Mouse (Mus musculus): ENCODE data around the gene Eif4e2.

Gene Eif4e2

DNA sequence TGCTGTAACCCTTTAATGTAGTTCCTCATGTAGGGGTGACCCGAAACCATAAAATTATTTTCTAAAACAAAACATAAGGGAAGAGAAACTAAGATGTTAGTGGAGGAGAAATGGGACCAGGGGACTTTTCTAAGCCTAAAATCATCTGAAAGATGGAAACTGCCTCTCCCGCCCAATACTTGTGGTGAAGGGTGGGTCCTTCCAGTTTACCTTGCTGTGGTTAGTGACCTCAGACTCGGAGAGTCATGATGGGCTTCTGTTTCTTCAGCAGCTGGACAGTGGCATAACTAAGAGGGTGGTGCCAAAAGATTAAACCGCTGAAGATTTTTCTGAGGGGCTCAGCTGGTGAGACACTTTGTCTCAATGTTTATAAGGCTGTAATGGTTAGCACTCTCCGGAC lies 66.6 kb downstream of the Eif4e2 start:
- in situ Hi-C loops (cut with MboI; ENCODE audit: unreplicated experiment in 2 of 2) = no loop called here

DNA sequence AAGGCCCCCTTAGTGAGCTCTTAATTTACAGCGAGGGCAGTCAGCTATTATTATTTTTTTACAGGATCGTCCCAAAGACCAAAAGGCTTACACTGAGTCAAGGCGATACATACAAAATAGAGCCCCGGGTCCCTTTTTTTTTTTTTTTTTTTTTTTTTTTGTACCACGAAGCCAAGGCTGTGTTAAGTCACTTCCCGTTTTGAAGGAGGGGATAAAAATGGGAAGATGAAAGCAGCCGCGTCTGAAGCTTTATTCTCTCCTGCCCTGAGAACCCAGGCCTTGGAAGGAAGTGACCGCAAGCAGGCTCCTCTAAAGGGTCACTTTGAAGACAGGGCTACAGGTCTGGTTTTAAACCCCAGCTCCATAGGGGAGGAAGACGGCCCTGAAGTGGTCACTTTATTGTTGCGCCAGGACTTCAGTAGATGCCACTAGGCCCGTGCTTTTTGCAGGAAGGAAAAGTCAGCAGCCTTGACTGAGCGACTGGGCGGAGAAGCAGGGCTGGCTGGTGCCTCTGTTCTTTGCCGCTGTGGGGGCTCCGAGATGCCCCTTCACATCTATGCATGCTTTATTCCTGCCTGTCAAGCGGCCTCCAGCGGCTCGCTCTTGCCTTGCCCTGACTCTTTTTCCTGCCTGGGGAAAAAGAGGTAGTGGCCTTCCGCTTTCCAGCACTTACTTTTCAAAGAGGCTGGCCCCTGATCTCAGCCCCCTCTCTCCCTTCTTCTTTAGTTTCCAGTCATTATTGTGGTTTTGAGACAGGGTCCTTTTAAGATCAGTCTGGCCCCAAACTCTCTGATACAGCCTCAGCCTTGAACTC lies 68.1 kb downstream of the Eif4e2 start:
- in situ Hi-C loops (cut with MboI; ENCODE audit: unreplicated experiment in 2 of 2) = no loop called here

DNA sequence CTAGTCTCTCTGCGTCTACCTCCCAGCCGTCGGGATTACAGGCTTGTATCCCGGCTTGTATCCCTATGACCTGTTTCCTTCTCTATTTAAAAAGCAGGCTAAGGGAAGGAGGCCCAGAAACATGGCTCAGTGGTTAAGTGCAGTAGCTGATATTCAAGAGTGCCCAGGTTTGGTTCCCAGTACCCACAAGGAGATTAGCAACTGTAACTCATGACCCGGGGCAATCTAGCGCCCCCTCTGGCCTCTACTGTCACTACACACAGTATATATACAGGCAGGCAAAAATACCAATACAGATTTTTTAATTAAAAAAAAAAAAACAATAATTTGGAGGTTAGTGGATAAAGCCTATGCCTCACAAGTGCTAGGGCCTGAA lies 68.7 kb downstream of the Eif4e2 start:
- in situ Hi-C loops (cut with MboI; ENCODE audit: unreplicated experiment in 2 of 2) = no loop called here

DNA sequence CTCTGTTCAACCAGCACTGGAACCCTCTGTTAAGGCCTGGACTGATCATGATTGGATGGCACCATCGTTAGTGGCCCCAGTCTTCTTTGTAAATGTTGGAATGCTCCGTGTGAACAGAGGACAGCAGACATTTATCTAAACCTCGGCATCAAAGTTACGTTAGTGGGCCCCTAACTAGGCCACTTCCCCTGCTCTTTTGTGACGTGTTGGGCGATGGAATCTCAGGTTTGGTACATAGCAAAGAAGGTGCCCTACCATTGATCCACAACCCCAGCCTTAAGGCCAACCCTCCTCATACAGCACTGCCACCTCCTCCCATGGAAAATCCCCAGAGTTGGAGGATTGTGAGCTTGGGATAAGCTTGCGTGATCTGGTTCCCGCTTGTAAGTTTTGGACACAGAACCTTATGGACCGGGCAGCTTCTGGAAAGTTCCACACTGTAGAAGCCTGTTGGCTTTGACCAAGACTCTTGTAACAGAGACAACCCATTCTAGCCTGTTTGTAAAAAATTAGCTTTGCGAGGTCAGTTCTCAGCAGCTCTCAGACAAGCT lies 69.8 kb downstream of the Eif4e2 start:
- in situ Hi-C loops (cut with MboI; ENCODE audit: unreplicated experiment in 2 of 2) = no loop called here

DNA sequence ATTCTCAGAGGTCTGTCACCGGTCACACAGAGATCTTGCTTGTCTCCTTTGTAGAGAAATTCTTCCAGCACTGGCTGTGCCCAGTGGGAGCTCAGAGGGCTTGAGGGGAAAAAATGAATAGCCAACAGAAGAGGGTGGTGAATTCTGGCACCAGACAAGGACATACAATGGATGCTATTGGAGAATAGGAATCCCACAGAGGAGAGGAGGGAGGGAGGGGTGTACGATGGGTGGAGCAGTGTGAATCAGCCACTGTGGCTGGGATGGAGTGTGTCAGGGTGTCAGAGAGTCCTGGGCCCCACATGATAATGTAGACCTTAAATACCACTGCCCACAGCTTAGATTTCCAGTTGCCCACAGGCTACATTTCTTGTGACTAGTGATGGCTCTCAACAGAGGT lies 73.4 kb downstream of the Eif4e2 start:
- in situ Hi-C loops (cut with MboI; ENCODE audit: unreplicated experiment in 2 of 2) = no loop called here
